Mouse (Mus musculus) kidney, adult 2 months (tissue): ENCODE measurements at regions not wholly inside any gene's neighbourhood (a gene's known extent, or its start where the extent isn't known, plus 50 kb on each side); places are given as distances from the start of the nearest gene placed in this dataset.

Experiments
- DNase-seq: peaks from one replicate; pipeline ENCODE4 v3.0.0; 2021
- H3K27ac ChIP-seq: fragments of 200-500 bp; 2 replicates; pipeline ENCODE4 v1.5.1; 2012; ENCODE audit warnings: low read depth, low read length, control low read depth, inconsistent platforms; ENCODE audit not compliant: insufficient read depth
- H3K27me3 ChIP-seq: fragments of 200-500 bp; replicated peaks from 2 replicates; pipeline ENCODE4 v1.6.1; 2012; ENCODE audit warnings: mild to moderate bottlenecking, moderate library complexity, low read length, inconsistent platforms; ENCODE audit not compliant: control insufficient read depth, insufficient read depth
- H3K36me3 ChIP-seq: fragments of 200-500 bp; 2 replicates; pipeline ENCODE4 v1.6.1; 2012; ENCODE audit warnings: mild to moderate bottlenecking, moderate library complexity, low read length, inconsistent platforms; ENCODE audit not compliant: control insufficient read depth, insufficient read depth
- H3K4me1 ChIP-seq: fragments of 200-500 bp; 2 replicates; pipeline ENCODE4 v1.6.1; 2011; ENCODE audit warnings: low read length; ENCODE audit not compliant: control insufficient read depth, insufficient read depth
- H3K4me3 ChIP-seq: fragments of 200-500 bp; 2 replicates; pipeline ENCODE4 v1.5.1; 2011; ENCODE audit warnings: mild to moderate bottlenecking, low read depth, low read length, control low read depth; ENCODE audit not compliant: insufficient read depth
- CTCF ChIP-seq: fragments of 200-500 bp; conservative IDR thresholded peaks from 2 replicates; pipeline ENCODE4 v1.5.1; 2011; ENCODE audit warnings: low read depth, mild to moderate bottlenecking, control low read depth, low read length, moderate library complexity, mixed read lengths; ENCODE audit not compliant: insufficient read depth, insufficient read length
- POLR2A ChIP-seq: fragments of 200-500 bp; IDR thresholded peaks from one replicate; pipeline ENCODE4 v1.6.1; 2011; ENCODE audit warnings: low read depth, low read length, control low read depth
- WGBS: fragments of 180-500 bp; shearing (Covaris S2); methylation state at CpG from one replicate; pipeline ENCODE4 v1.1.7; 2018; 5-methylcytosine and 5-hydroxymethylcytosine counted together

GRCm38 (mm10) chr2:75564809-75565208, 94.3 kb upstream of the Hnrnpa3 start:
- no peaks in the 10 kb centered on the region for H3K36me3 ChIP-seq
- 69% methylated on average over 5 of the region's 5 CpGs for WGBS
- DNase-seq, result no peak
- no peak for TF ChIP-seq POLR2A
- TF ChIP-seq CTCF, result no peak
- H3K4me3 ChIP-seq, result no peak overlapping the region
- H3K4me1 ChIP-seq, result peaks cover 3% of the 10 kb centered on the region; the same call in 1 of the 2 replicates
- no peaks in the 10 kb centered on the region for H3K27me3 ChIP-seq
- no peak overlapping the region for H3K27ac ChIP-seq

DNA sequence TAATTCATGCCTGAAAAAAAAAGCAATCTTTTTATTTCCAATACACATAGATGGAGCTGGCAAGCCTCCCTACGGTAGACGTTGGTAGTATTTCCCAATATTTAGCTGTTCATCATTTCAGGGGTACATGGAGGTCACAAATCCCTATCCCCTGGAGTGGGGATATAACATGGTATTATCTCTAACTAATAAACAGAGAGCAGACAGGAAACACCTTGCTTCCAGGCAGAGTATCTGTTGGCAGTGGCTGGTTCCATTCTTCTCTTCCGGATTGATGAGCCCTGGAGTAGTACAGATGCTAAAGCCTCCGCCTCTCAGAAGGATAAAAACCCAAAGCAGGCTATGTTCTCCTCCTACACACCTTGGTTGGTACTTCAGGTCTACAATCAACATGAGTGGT, 91.9 kb upstream of the Hnrnpa3 start:
- TF ChIP-seq POLR2A (no peak), CTCF (no peak)
- Histone ChIP-seq H3K4me1 (peaks cover 3% of the 10 kb centered on the region; the same call in 1 of the 2 replicates), H3K27me3 (no peaks in the 10 kb centered on the region), H3K4me3 (no peak overlapping the region), H3K36me3 (no peaks in the 10 kb centered on the region), H3K27ac (no peak overlapping the region)
- DNase-seq, result no peak
- WGBS, result 76% methylated on average over 4 of the region's 4 CpGs

DNA sequence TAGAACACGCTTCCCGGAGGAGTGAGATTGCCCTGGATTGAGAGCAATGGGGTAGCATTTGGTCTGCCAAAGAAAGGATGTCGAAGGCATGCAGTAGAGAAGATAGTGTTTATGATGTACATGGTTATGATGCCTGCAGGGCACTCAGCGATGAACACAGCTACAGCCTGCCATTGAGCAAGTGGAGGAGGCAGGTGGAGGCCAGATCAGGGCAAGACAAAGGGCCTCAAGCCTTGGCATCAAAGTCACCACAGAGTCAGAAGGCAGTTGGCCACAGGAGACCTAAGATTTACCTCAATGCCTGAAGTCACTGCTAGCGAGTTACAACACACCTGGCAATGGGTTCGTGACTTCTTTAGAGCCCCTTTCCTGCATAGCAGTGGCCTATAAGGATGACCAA, 89.3 kb upstream of the Hnrnpa3 start:
- DNase-seq, result no peak
- peaks cover 3% of the 10 kb centered on the region; the same call in 1 of the 2 replicates for H3K4me1 ChIP-seq
- H3K27me3 ChIP-seq, result no peaks in the 10 kb centered on the region
- WGBS, result 91% methylated on average over 6 of the region's 6 CpGs
- H3K27ac ChIP-seq, result no peak overlapping the region
- H3K4me3 ChIP-seq, result no peak overlapping the region
- TF ChIP-seq CTCF, result no peak
- TF ChIP-seq POLR2A, result no peak
- H3K36me3 ChIP-seq, result no peaks in the 10 kb centered on the region

GRCm38 (mm10) chr2:75570246-75570645, 88.8 kb upstream of the Hnrnpa3 start:
- TF ChIP-seq CTCF, result no peak
- no peak for TF ChIP-seq POLR2A
- no peaks in the 10 kb centered on the region for H3K27me3 ChIP-seq
- no peak for DNase-seq
- no peak overlapping the region for H3K27ac ChIP-seq
- peaks cover 3% of the 10 kb centered on the region; the same call in 1 of the 2 replicates for H3K4me1 ChIP-seq
- H3K4me3 ChIP-seq, result no peak overlapping the region
- 65% methylated on average over 2 of the region's 2 CpGs for WGBS
- H3K36me3 ChIP-seq, result no peaks in the 10 kb centered on the region

DNA sequence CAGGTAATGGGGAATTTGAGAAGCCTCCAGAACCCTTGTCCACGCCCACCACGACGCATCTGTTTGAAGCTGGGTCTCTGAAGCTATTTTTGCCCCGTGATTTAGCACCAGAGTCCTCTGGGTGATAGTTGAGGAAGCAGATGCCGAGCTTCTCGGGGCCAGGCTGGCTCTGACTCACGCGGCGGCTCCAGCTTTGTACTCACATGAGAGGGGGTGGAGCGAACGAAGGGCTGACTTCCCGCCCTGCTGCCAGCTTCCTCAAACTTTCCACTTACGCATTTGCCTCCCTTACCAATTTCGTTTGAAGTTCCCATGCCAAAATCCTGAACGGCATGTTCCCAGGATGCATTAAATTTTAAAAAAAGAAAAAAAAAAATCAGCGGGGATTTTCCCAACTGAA, 74.1 kb upstream of the Hnrnpa3 start:
- H3K27me3 ChIP-seq, result no peaks in the 10 kb centered on the region
- WGBS, result 3% methylated on average over 16 of the region's 16 CpGs

GRCm38 (mm10) chr2:75588572-75588971, 70.5 kb upstream of the Hnrnpa3 start:
- WGBS, result 5% methylated on average over 6 of the region's 6 CpGs
- H3K4me1 ChIP-seq, result no peaks in the 10 kb centered on the region; the same call in 1 of the 2 replicates
- DNase-seq, result peak; percentile 88
- H3K27ac ChIP-seq, result no peak overlapping the region
- H3K36me3 ChIP-seq, result no peaks in the 10 kb centered on the region
- no peaks in the 10 kb centered on the region for H3K27me3 ChIP-seq
- TF ChIP-seq POLR2A (no peak), CTCF (peak; percentile 26; the same call in 1 of the 2 replicates)
- no peak overlapping the region for H3K4me3 ChIP-seq

More for the DNA sequence above, 74.1 kb upstream of the Hnrnpa3 start:
- Histone ChIP-seq H3K4me1 (no peaks in the 10 kb centered on the region; the same call in 1 of the 2 replicates), H3K27ac (no peak overlapping the region), H3K36me3 (no peaks in the 10 kb centered on the region), H3K4me3 (peak overlapping the region; percentile 9)
- DNase-seq, result peak; percentile 92
- TF ChIP-seq CTCF (no peak), POLR2A (peak; percentile 17)

GRCm38 (mm10) chr2:75589452-75589851, 69.6 kb upstream of the Hnrnpa3 start:
- no peak for DNase-seq
- TF ChIP-seq CTCF (no peak), POLR2A (no peak)
- Histone ChIP-seq H3K4me1 (no peaks in the 10 kb centered on the region; the same call in 1 of the 2 replicates), H3K27ac (no peak overlapping the region), H3K4me3 (no peak overlapping the region), H3K27me3 (no peaks in the 10 kb centered on the region), H3K36me3 (no peaks in the 10 kb centered on the region; the same call in 1 of the 2 replicates)
- WGBS, result 19% methylated on average over 19 of the region's 19 CpGs
